Mouse (Mus musculus) left cerebral cortex, adult 8-10 months (tissue): ENCODE measurements around the gene Tnpo3. TPM values are rescaled to one million over a fixed set of nuclear protein-coding genes. Genes with fewer than 3 reads are reported as not detected.

ENCODE experiments used
- DNase-seq, 2 experiments: peaks; one replicate each; pipeline ENCODE4 v3.0.0; 2022; ENCODE audit warnings: low spot score in 2 of 2
- total RNA-seq, 4 experiments: library from RNA; stranded (reverse); gene quantifications; 2 replicates each; pipeline ENCODE4 v1.2.4; 2022

Tnpo3 gene
- total RNA-seq, 4 experiments from 2014 or later = 64.5 to 75.1 (median 70.3) TPM

GRCm38 (mm10) chr6:29528165-29528505 is 81.6 kb downstream of the Tnpo3 start:
- DNase-seq = no peak

GRCm38 (mm10) chr6:29527361-29528164 is 82.1 kb downstream of the Tnpo3 start:
- DNase-seq = no peak

GRCm38 (mm10) chr6:29526281-29527251 is 83.1 kb downstream of the Tnpo3 start, which contains the start of gene Irf5:
TSS of gene Irf5 (plus strand) at chr6:29526625.
- DNase-seq = no peak

- DNase-seq = no peak
Measured at GRCm38 (mm10) chr6:29525256-29525655, 84.4 kb downstream of the Tnpo3 start.

- no peak for DNase-seq
Measured at GRCm38 (mm10) chr6:29524034-29524489, 85.6 kb downstream of the Tnpo3 start.

DNA sequence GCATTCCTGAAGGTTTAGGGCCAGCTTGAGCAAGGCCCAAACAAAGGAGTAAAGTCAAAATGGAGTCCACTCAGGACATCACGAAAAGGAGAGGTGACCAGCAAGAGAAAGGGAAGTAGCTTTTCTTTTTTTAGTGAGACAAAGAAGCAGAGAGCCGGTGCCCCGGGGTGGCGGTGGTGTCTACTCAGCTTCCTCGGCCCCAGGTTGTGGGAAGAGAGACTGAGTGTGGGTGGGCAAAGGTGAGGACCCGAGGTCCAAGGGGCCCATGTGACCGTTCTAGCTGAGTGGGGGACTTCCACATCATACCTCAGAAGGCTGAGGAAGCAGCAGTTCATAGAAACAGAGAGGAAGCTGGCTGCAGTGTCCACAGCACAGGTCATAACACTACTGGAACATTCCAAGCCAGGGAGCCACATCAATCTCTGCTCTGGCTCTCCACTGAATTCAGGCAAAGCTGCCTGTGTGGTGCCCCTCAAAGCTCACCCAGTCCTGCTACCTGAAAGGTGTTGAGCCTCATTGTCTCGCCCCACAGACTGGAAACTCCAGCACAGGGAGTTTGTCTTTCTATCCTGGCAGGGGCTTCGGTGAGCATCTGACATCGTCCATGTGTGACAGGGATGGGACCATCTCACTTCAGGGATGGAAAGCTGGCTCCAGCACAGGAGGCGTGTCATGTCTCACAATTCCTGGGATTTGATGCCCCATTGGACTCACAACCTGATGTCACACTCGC is 86.2 kb downstream of the Tnpo3 start:
- no peak for DNase-seq

DNA sequence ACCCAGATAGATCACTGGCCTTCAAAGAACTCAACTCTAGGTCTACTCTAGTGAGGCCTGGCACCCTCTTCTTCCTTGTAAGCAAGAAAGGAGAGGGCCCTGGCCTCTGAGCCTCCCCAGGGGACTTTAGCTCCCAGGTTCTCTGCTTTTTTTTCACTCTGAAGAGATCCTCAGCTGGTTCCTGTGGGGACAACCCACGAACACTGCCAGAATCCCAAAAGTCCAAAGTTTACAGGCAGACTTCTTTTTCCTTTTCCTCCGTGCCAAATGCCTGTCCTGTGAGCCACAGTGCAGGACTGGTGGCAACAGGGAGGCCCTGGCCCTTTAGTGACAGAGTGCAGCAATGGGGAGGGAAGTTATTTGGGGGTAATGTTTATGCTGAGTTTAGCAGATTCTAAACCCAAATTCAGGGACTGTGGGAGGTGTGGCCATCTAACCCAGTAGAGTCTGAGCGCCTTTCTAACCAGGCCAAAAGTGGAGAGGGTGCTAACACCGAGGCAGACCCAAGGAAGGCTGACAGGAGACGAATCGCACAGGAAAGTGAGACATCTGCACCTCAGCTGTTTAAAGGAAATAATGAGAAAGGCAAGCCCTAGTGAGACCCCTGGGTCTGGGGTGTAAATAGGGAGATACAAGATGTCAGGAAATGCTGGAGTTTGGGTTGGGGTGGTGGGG is 86.9 kb downstream of the Tnpo3 start:
- no peak for DNase-seq

GRCm38 (mm10) chr6:29517139-29517538 is 92.5 kb downstream of the Tnpo3 start:
- DNase-seq = peak; percentile 34 to 37

DNA sequence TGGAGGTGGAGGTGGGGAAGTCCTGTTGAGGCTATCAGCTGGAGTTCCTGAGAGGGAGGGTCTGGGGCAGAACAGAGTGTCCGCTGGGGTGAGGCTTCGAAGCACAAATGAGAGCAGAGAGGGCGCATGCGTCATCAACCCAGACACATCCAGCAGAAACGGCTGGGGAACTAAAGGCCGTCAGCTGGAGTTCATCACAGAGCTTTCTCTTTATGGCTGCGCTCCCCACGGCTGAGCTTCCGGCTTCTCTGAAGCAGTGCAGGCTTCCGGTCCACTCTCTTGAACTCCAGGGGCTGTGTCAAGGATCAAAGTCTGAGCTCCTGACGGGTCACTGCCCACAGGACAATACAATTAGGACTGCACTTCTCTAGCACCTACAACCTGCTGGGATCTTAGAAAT is 96.4 kb downstream of the Tnpo3 start:
- DNase-seq = no peak

GRCm38 (mm10) chr6:29509086-29509485 is 100.6 kb downstream of the Tnpo3 start:
- DNase-seq = no peak

DNA sequence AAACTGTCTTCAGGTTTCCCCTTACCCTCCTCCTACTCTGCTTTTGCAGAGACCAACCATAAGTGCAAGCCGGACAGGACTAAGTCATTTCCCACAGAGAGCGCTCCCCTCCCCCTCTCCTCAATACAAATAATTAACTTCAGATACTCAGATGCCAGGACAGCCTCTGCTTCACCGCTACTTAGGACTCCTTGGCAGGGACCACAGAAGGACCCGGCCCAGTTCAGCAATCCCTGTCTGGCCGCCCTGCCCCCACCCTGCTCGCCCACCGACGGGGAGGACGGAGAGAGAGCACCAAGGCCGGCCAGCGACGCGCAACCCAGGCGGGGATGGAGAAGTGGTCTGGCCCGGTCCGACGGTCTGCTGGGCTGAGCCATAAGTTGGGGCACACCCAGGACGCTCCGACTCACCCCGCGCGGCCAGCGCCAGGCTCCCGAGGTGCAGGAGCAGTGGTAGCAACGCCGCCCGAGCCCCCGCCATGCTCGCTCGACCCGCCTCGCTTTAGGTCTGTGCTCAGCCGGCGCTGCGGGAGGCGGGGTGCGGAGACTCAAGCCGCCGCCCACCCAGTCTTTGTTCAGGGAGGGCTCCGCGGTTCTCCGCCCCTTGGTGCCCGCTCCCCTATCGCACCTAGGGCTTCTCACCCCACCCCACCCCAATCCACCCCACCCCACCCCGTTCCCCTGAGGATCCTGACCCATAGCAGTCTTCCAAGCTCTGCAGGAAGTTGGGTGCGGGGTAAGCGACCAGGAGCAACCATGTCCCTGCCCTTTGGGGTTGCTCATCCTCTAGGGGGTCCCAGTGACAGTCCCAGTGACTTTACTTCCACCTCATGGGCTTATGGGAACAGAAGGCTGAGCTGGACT is 102.0 kb downstream of the Tnpo3 start, which contains the start of gene Kcp:
TSS of gene Kcp (minus strand) at position 506 of the 863 bp plus-strand sequence.
- no peak for DNase-seq

DNA sequence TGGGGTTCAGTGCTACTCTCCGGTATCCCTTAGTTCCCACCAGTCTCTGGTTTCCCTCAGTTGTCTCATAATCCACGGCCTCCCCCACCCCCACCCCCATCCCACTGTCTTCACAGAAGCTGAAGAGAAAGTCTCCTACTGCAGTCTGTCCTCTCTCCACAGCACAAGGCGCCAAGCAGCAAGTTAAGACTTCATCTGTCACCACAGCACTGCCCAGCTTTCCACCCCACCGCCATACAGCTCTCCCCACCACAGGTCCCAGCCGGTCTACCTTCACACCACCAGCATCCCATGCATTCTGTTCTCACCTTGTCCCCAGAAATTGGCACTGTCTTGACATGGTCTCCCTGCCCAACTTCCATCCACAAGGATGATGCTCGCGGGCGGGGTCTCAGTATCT is 102.9 kb downstream of the Tnpo3 start:
- DNase-seq = no peak

- no peak for DNase-seq
Measured at GRCm38 (mm10) chr6:29505493-29505892, 104.2 kb downstream of the Tnpo3 start.

GRCm38 (mm10) chr6:29501599-29501998 is 108.1 kb downstream of the Tnpo3 start:
- DNase-seq = no peak

- no peak for DNase-seq
Measured at GRCm38 (mm10) chr6:29500810-29501209, 108.9 kb downstream of the Tnpo3 start.

DNA sequence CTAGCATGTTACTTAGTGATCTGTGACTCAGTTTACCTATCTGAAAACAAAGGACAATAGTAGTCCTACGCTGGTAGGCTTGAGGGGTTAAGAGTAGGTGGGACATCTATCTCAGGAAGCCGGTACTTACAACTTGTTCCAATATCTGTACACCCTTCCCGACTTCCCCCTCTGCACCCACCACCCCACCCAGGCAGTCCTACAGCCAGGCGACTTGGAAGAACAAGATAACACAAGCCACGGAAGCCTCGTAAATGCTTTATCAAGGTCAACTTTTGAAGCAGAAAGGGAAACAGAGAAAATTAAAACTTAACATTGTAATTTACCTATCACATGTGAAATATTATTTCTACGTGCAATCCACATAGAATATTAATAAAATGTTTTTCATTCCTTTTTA is 109.5 kb downstream of the Tnpo3 start:
- DNase-seq = no peak

- no peak for DNase-seq
Measured at GRCm38 (mm10) chr6:29497791-29498190, 111.9 kb downstream of the Tnpo3 start.

GRCm38 (mm10) chr6:29496270-29496669 is 113.4 kb downstream of the Tnpo3 start:
- DNase-seq = no peak

GRCm38 (mm10) chr6:29494101-29494500 is 115.6 kb downstream of the Tnpo3 start:
- no peak for DNase-seq
